Mouse (Mus musculus): ENCODE data around the gene Cib4.

- TF ChIP-seq CTCF (IDR thresholded peaks at IDR 0.05; ENCODE audit: low read depth) (no peak), EP300 (IDR thresholded peaks at IDR 0.05; ENCODE audit: low read depth) (no peak)
Observed at GRCm38 (mm10) chr5:30493723-30494122, 51.9 kb downstream of the Cib4 start.
